Mouse (Mus musculus) small intestine, adult 2 months (tissue): ENCODE measurements around the gene Tent5a.

Experiments
- CTCF ChIP-seq: fragments of 200-500 bp; IDR thresholded peaks from 2 replicates; pipeline ENCODE4 v1.5.1; 2012; ENCODE audit warnings: low read depth, mild to moderate bottlenecking, control low read depth, inconsistent platforms, low read length, moderate library complexity, mixed read lengths; ENCODE audit not compliant: insufficient replicate concordance, insufficient read length; ENCODE audit errors: extremely low read depth
- POLR2A ChIP-seq: fragments of 200-500 bp; IDR thresholded peaks from 2 replicates; pipeline ENCODE4 v1.6.1; 2012; ENCODE audit warnings: low read depth, mild to moderate bottlenecking, control low read depth, inconsistent platforms, low read length, moderate library complexity

DNA sequence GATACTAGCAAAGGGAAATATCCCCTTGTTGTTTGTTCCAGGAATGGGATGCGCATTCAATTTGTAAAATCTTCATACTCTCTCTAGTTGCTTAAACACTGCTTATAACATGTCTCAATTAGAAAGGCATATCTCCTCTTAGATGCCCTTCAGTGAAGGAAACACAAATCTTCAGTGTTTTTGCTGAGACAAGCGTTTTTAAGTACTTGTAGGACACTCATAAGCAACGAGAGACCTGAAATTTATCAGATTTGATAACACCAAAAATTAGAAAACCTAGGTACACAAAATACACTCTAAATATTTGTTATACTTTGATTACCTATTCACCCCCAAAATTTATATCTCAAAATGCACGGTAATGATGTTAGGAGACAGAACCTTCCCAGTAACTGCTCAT, 24.3 kb downstream of the Tent5a start:
- TF ChIP-seq CTCF (no peak), POLR2A (no peak)
